Mouse (Mus musculus) heart, postnatal 10 days (tissue): ENCODE measurements at regions not wholly inside any gene's neighbourhood (a gene's known extent, or its start where the extent isn't known, plus 50 kb on each side); places are given as distances from the start of the nearest gene placed in this dataset.

Experiments
- DNase-seq, 2 experiments: peaks; one replicate each; pipeline ENCODE4 v3.0.0; 2021
- intact Hi-C: fragments of 180-260 bp; cut with DNase I; formaldehyde crosslinking; loops from one replicate; pipeline ENCODE4 v1.15.1; 2025
- microRNA-seq, 2 experiments: library from miRNA; unstranded; fragments of <30 nt; microRNA quantifications; one replicate each; pipeline ENCODE4 v1.2.0; 2022

DNA sequence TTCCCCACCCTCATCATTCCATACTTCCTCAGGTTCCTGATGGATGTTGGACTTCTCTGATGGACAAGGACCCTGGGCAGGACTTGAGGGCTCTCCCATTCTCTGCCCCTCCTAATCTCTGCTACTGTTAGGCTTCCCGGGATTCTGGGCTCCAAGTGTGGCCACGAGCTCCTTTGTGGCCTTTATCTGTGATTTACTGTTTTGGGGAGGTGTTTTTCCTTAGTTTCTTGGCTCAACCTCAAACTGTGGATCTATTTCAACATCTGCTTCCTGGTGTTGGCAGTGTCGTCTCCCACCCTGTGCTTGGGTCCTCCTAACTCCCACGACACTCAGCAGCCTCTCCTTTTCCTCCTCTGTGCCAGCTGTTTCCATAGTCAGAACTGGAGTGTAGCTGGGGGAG lies 61.3 kb upstream of the Unc5b start:
- DNase-seq = no peak
- intact Hi-C loops = no loop called here

DNA sequence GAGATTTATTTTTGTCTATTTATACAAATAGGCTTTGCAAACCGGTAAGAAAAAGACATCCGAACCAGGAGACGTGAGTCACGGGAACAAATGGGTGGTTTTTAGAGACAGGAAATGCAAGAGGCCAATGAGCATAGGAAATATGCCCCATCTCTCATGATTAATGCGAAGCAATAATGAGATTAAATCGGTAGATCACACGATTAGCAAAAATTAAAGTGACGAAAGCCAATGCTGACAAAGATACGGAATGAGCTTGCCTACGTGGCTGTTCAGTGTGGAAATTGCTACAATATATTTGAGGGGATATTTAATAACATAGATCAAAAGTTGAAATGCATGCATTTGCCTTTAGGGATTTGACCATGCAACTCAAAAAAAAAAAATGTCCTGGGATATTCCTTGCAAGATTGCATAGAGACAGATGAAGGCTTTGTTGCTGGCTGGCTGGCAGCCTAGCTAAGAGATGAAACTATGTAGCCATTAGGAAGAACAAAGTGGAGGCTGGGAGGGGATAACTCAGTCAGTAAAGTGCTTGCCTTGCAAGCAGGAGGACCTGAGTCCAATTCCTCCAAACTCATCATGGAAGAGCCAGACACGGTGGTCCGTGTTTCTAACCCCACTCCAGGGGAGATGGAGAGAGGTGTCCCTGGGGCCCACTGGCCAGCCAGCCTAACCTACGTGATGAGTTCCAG lies 60.2 kb upstream of the Unc5b start:
- DNase-seq = no peak
- intact Hi-C loops = no loop called here

DNA sequence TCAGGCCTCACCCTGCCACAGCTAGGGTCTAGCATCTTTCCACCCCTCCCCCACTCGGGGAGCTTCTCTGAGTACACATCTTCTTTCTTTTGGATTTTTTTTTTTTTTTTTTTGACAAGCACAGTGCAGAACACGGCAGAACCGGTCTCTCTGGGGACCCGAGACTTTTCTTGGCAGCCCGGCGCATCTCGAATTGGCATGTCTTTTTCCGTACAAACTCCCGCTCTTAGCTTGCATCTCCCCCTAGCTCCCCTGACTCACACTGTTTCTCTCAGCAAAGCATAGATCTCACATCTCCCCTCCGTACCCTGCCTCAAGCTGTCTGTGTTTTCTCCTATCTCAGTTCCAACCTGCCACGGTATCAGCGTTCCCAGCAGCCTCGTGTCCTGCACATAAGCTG lies 58.4 kb upstream of the Unc5b start:
- intact Hi-C loops = no loop called here
- DNase-seq = no peak

DNA sequence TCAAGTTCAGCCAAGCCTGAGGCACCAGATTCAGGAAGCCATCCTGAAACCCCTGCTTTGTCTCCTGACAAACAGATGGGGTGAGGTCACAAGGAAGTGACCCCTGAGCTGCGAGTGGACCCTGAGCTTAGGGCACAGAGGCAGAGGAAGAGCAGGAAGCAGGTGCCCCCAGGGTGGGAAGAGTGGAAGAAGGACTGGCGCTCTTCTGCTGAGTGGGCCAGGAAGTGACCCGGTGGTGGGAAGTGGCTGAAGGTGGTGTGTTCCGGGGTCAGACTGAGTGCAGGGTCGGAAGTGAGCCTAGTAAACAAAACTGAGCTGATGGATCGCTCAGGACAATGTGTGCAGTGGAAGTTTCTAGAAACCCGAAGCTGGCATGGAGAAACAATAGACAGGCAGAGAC lies 57.2 kb upstream of the Unc5b start:
- DNase-seq = no peak
- intact Hi-C loops = no loop called here

DNA sequence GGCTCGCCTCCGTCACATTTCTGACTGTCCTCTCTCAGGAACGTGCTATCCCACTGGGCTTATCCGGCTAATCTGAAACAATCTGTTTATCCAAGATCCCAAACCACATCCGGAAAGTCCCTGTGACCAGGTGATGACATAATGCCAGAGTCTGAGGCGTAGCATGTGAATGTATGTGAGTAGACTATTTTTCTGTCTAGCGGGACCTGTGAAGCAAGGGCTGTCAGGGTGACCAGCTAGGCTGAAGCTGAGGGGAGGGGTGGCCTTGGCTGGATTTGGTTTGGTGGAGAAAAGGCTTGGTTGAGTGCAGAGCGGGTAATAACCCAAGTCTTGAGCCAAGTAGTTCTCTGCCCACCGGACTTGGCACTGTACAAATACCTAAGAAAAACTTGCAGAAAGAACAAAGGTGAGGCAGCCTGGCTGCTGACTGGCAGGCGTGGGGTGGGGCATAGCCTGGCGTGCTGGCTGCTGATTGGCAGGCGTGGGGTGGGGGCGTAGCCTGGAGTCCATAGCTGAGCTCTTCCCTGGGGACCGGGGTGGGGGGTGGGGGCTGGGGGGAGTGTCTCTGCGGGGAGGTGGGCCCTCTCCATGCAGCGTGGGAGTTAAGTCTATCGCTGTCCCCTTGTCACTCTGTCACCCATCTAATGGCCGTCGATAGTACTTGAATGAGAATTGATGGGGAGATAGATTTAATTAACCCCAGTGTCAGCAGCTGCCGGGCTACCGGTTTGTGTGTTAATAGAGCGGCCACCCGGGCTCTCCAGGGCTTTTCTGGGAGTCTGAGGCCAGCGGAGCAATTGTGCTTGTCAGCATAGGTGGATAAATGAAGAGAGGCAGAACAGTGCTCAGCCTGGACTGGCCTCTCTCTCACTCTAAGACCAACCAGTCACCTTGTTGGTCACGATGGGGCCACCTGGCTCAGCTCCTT lies 54.2 kb upstream of the Unc5b start:
- DNase-seq = no peak
- intact Hi-C loops = no loop called here

DNA sequence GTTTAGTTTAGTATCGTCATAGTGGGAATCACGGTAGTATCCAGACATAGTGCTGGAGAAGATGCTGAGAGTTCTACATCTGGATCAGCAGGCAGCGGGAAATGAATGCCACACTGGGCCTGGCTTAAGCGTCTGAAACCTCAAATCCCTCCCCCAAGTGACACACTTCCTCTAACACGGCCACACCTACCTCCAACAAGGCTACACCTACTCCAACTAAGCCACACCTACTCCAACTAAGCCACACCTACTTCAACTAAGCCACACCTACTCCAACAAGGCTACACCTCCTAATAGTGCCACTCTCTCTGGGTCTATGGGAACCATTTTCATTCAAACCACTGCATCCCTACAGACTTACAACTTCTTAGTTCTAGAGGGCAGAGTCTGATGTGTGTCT lies 53.4 kb upstream of the Unc5b start:
- no peak for DNase-seq
- intact Hi-C loops = no loop called here

Small RNAs in the stretch of these regions (microRNA-seq; reads per million reads assigned to microRNA genes)
- gene Mir466j = 0 reads per million in 2 experiments
- 0 reads per million in 2 experiments for gene Mir6408
